Mouse (Mus musculus) neural tube, embryonic 13.5 days (tissue): ENCODE data around the gene Trex1. TPM values are rescaled to one million over a fixed set of nuclear protein-coding genes. Genes with fewer than 3 reads are reported as not detected.

Source experiments
- ATAC-seq: fragments of 200-750 bp; cut with Nextera tagmentation; 2 replicates; pipeline ENCODE4 v1.8.0; 2017; ENCODE audit warnings: low read depth, mild to moderate bottlenecking, moderate TSS enrichment, moderate library complexity
- H3K27ac ChIP-seq: fragments of 300-500 bp; sonication (generic); replicated peaks from 2 replicates; pipeline ENCODE4 v1.5.1; 2015; ENCODE audit warnings: moderate library complexity, mild to moderate bottlenecking, inconsistent platforms
- H3K27me3 ChIP-seq: fragments of 300-500 bp; sonication (generic); 2 replicates; pipeline ENCODE4 v1.6.1; 2015; ENCODE audit warnings: mild to moderate bottlenecking, inconsistent platforms
- H3K36me3 ChIP-seq: fragments of 300-500 bp; sonication (generic); 2 replicates; pipeline ENCODE4 v1.6.1; 2015; ENCODE audit warnings: mild to moderate bottlenecking, inconsistent platforms
- H3K4me1 ChIP-seq: fragments of 300-500 bp; sonication (generic); replicated peaks from 2 replicates; pipeline ENCODE4 v1.6.1; 2015; ENCODE audit warnings: inconsistent platforms
- H3K4me2 ChIP-seq: fragments of 300-500 bp; sonication (generic); 2 replicates; pipeline ENCODE4 v1.6.1; 2015; ENCODE audit warnings: inconsistent platforms, mild to moderate bottlenecking, moderate library complexity
- H3K4me3 ChIP-seq: fragments of 300-500 bp; sonication (generic); 2 replicates; pipeline ENCODE4 v1.5.1; 2015; ENCODE audit warnings: mild to moderate bottlenecking, inconsistent platforms
- H3K9ac ChIP-seq: fragments of 300-500 bp; sonication (generic); 2 replicates; pipeline ENCODE4 v1.6.1; 2015; ENCODE audit warnings: moderate library complexity, mild to moderate bottlenecking, inconsistent platforms
- H3K9me3 ChIP-seq: fragments of 300-500 bp; sonication (generic); 2 replicates; pipeline ENCODE4 v1.6.1; 2016; ENCODE audit warnings: inconsistent platforms
- WGBS: fragments of 180-500 bp; shearing (Covaris S2); methylation state at CpG from one replicate; pipeline ENCODE4 v1.1.7; 2015; 5-methylcytosine and 5-hydroxymethylcytosine counted together
- polyA plus RNA-seq: library from polyadenylated mRNA; unstranded; fragments of >200 nt; fragmentation: Nextera tagmentation; extraction: Ambion mirVana; gene quantifications from 2 replicates; pipeline ENCODE4 v1.2.1, GENCODE M21; 2015

Trex1 gene
- polyA plus RNA-seq: 12.4 and 15.0 TPM in 2 replicates

- peak within 1 kb of the TSS; percentile 75 for H3K9ac ChIP-seq
- H3K4me1 ChIP-seq: peaks cover 25% of the 10 kb centered on the region
- 22% methylated on average over 15 of the region's 15 CpGs for WGBS
- H3K27me3 ChIP-seq: no peaks in the 10 kb centered on the region
- peaks cover 75% of the 10 kb centered on the region for H3K36me3 ChIP-seq
- peak within 1 kb of the TSS; percentile 91 for H3K27ac ChIP-seq
- H3K4me2 ChIP-seq: peak within 1 kb of the TSS; percentile 61
- no peaks in the 10 kb centered on the region for H3K9me3 ChIP-seq
- H3K4me3 ChIP-seq: peak within 1 kb of the TSS; percentile 38
- peak; percentile 79 for ATAC-seq
Measured at GRCm38 (mm10) chr9:109059136-109059903, at the start of gene Trex1. TSS of gene Trex1 (minus strand) at chr9:109059734.

- Histone ChIP-seq H3K27me3 (no peaks in the 10 kb centered on the region), H3K27ac (no peak overlapping the region), H3K9me3 (no peaks in the 10 kb centered on the region), H3K36me3 (peaks cover 96% of the 10 kb centered on the region), H3K4me1 (peaks cover 37% of the 10 kb centered on the region), H3K4me2 (no peak overlapping the region), H3K4me3 (no peak overlapping the region), H3K9ac (0 out of 2 replicates have a peak overlapping the region, but pooled peaks have one; percentile 39)
- WGBS: 30% methylated on average over 3 of the region's 6 CpGs
- ATAC-seq: no peak
Measured at GRCm38 (mm10) chr9:109107341-109107740, 47.8 kb upstream of the Trex1 start.

- H3K4me2 ChIP-seq: no peak overlapping the region
- no peak for ATAC-seq
- no peaks in the 10 kb centered on the region for H3K9me3 ChIP-seq
- peaks cover 93% of the 10 kb centered on the region for H3K36me3 ChIP-seq
- no peak overlapping the region for H3K27ac ChIP-seq
- WGBS: 95% methylated on average over 12 of the region's 12 CpGs
- H3K4me3 ChIP-seq: no peak overlapping the region
- H3K4me1 ChIP-seq: peaks cover 50% of the 10 kb centered on the region
- H3K27me3 ChIP-seq: no peaks in the 10 kb centered on the region
- H3K9ac ChIP-seq: no peak overlapping the region
Measured at GRCm38 (mm10) chr9:109105648-109106047, 46.1 kb upstream of the Trex1 start.

DNA sequence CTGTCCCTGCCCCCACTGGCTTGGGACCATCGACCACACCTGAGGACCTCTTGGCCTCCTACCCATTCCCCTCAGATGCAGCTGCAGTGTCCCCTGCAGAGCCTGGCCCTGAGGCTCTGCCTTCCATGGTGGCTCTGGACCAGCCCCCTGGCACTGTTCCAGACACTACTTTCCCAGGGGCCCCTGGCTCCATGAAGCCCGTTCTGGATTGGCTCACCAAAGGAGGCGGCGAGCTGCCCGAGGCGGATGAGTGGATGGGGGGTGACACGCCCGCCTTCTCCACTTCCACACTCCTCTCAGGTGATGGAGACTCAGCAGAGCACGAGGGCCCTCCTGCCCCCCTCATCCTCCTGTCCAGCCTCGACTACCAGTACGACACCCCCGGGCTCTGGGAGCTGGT, 45.5 kb upstream of the Trex1 start:
- Histone ChIP-seq H3K4me1 (peaks cover 56% of the 10 kb centered on the region), H3K36me3 (peaks cover 93% of the 10 kb centered on the region), H3K9me3 (no peaks in the 10 kb centered on the region), H3K27me3 (no peaks in the 10 kb centered on the region), H3K4me3 (no peak overlapping the region), H3K27ac (peak overlapping the region; percentile 33; the same call in 1 of the 2 replicates), H3K9ac (no peak overlapping the region; the same call in 1 of the 2 replicates), H3K4me2 (no peak overlapping the region)
- WGBS: 71% methylated on average over 12 of the region's 12 CpGs
- 0 out of 2 replicates have a peak, but pooled peaks have one; percentile 11 for ATAC-seq

GRCm38 (mm10) chr9:109104083-109104482, 44.5 kb upstream of the Trex1 start:
- ATAC-seq: no peak
- Histone ChIP-seq H3K4me3 (no peak overlapping the region), H3K36me3 (peaks cover 93% of the 10 kb centered on the region), H3K27me3 (no peaks in the 10 kb centered on the region), H3K9me3 (no peaks in the 10 kb centered on the region), H3K4me2 (no peak overlapping the region), H3K27ac (0 out of 2 replicates have a peak overlapping the region, but pooled peaks have one; percentile 33), H3K4me1 (peaks cover 66% of the 10 kb centered on the region), H3K9ac (no peak overlapping the region)
- WGBS: 82% methylated on average over 9 of the region's 9 CpGs

DNA sequence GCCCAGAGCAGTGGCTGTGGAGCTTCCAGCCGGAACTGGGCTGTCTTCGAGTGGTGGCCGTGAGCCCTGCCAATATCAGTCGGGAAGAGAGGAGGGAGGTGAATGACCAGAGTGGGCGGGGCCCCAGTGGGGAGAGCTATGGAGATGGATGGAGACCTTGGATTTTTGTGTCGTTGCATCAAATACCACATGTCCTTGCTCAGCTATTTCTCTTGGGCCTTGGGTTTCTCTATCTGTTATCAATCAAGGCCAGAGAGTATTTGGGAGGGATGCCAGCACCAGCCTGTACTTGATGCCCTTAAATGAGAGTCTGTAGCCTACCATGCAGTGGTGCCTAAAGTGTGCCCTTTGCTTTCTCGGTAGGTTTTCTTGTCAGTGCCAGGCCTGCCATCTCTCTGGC, 43.7 kb upstream of the Trex1 start:
- WGBS: 79% methylated on average over 7 of the region's 7 CpGs
- H3K36me3 ChIP-seq: peaks cover 84% of the 10 kb centered on the region

DNA sequence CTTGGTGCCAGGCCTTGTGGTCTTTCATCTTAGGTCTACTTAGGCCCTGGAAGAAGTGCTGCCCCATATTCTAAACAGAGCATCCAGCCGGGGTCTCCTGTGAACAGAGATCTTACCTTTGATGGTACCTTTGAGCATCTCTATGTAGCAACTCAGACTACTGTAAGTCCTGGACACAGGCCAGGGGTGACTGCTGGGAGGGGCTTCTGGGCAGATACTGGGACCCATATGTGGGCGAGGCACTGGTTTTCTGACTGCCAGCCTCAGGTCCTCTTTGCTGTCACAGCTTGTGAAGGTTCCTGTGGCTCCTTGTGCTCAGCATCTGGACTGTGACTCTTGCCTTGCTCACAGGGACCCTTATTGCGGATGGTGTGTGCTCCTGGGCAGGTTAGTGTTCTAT, 43.0 kb upstream of the Trex1 start:
- WGBS: 92% methylated on average over 3 of the region's 3 CpGs
- Histone ChIP-seq H3K9ac (no peak overlapping the region), H3K4me3 (no peak overlapping the region), H3K27me3 (no peaks in the 10 kb centered on the region), H3K4me2 (no peak overlapping the region), H3K27ac (no peak overlapping the region), H3K9me3 (no peaks in the 10 kb centered on the region), H3K4me1 (peaks cover 81% of the 10 kb centered on the region), H3K36me3 (peaks cover 77% of the 10 kb centered on the region)
- no peak for ATAC-seq

More for the DNA sequence above, 43.7 kb upstream of the Trex1 start:
- Histone ChIP-seq H3K9ac (no peak overlapping the region), H3K27ac (no peak overlapping the region), H3K4me2 (no peak overlapping the region), H3K4me3 (no peak overlapping the region), H3K9me3 (no peaks in the 10 kb centered on the region), H3K4me1 (peaks cover 74% of the 10 kb centered on the region), H3K27me3 (no peaks in the 10 kb centered on the region)
- ATAC-seq: no peak

DNA sequence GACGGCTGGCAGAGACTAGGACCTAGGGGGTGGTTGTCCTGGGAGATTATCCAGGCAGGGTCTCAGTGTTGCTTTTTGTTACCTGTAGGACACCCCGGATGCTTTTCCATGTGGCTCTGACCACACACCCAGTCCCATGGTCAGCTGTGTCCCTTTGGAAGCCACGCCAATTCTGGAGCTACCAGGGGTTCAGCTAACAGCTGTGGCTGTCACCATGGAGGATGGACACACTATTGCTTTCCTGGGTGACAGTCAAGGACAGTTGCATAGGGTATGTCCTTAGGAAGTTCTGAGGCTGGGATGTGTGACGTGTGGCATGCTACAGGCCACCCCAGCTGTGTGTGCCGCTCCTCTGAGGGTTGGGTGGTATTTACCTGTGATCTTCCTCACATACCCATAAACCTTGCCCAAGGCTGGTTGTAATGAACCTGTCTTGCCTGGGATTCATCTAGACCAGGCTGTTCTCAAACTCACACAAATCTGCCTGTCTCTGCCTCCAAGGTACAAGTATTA, 42.5 kb upstream of the Trex1 start:
- no peak overlapping the region for H3K4me3 ChIP-seq
- no peaks in the 10 kb centered on the region for H3K9me3 ChIP-seq
- 94% methylated on average over 5 of the region's 5 CpGs for WGBS
- peaks cover 74% of the 10 kb centered on the region for H3K36me3 ChIP-seq
- H3K4me1 ChIP-seq: peaks cover 83% of the 10 kb centered on the region
- H3K9ac ChIP-seq: no peak overlapping the region
- no peak for ATAC-seq
- no peaks in the 10 kb centered on the region for H3K27me3 ChIP-seq
- H3K27ac ChIP-seq: no peak overlapping the region
- H3K4me2 ChIP-seq: no peak overlapping the region

DNA sequence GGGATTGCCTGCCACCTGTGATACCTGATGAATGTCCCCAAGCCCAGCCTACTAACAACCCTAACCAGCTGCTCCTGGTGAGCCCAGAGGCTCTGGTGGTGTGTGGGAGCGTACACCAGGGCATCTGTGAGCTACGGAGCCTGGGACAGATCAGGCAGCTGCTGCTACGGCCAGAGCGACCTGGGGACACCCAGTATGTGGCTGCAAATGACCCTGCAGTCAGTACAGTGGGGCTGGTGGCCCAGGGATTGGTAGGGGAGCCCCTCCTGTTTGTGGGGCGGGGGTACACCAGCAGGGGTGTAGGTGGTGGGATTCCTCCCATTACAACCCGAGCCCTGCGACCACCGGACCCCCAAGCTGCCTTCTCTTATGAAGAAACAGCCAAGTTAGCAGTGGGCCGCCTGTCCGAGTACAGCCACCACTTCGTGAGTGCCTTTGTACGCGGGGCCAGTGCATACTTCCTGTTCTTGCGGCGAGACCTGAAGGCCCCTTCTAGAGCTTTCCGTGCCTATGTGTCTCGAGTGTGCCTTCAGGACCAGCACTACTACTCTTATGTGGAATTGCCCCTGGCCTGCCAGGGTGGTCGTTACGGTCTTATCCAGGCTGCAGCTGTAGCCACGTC, 40.9 kb upstream of the Trex1 start:
- WGBS: 86% methylated on average over 20 of the region's 20 CpGs
- H3K27ac ChIP-seq: no peak overlapping the region
- H3K4me3 ChIP-seq: no peak overlapping the region
- peaks cover 58% of the 10 kb centered on the region for H3K36me3 ChIP-seq
- no peak for ATAC-seq
- H3K4me2 ChIP-seq: no peak overlapping the region
- H3K9me3 ChIP-seq: no peaks in the 10 kb centered on the region
- no peaks in the 10 kb centered on the region for H3K27me3 ChIP-seq
- H3K9ac ChIP-seq: 0 out of 2 replicates have a peak overlapping the region, but pooled peaks have one; percentile 95
- peaks cover 79% of the 10 kb centered on the region for H3K4me1 ChIP-seq

GRCm38 (mm10) chr9:109098969-109099368, 39.4 kb upstream of the Trex1 start:
- ATAC-seq: no peak
- H3K27ac ChIP-seq: peak overlapping the region; percentile 100
- peak overlapping the region; percentile 63 for H3K4me3 ChIP-seq
- WGBS: 44% methylated on average over 5 of the region's 6 CpGs
- peaks cover 45% of the 10 kb centered on the region for H3K36me3 ChIP-seq
- H3K9ac ChIP-seq: peak overlapping the region; percentile 95
- H3K4me2 ChIP-seq: peak overlapping the region; percentile 97
- no peaks in the 10 kb centered on the region for H3K9me3 ChIP-seq
- no peaks in the 10 kb centered on the region for H3K27me3 ChIP-seq
- peaks cover 73% of the 10 kb centered on the region for H3K4me1 ChIP-seq

GRCm38 (mm10) chr9:109098366-109098765, 38.8 kb upstream of the Trex1 start:
- peak overlapping the region; percentile 97 for H3K4me2 ChIP-seq
- peaks cover 73% of the 10 kb centered on the region for H3K4me1 ChIP-seq
- peak overlapping the region; percentile 95 for H3K9ac ChIP-seq
- no peak for ATAC-seq
- peak overlapping the region; percentile 100 for H3K27ac ChIP-seq
- no peaks in the 10 kb centered on the region for H3K9me3 ChIP-seq
- peaks cover 39% of the 10 kb centered on the region for H3K36me3 ChIP-seq
- 80% methylated on average over 8 of the region's 8 CpGs for WGBS
- H3K4me3 ChIP-seq: peak overlapping the region; percentile 63
- no peaks in the 10 kb centered on the region for H3K27me3 ChIP-seq

- peak overlapping the region; percentile 95 for H3K9ac ChIP-seq
- H3K4me3 ChIP-seq: peak overlapping the region; percentile 63
- peak overlapping the region; percentile 97 for H3K4me2 ChIP-seq
- H3K27me3 ChIP-seq: no peaks in the 10 kb centered on the region
- H3K27ac ChIP-seq: peak overlapping the region; percentile 100
- peaks cover 34% of the 10 kb centered on the region for H3K36me3 ChIP-seq
- H3K4me1 ChIP-seq: peaks cover 73% of the 10 kb centered on the region
- peak; percentile 9; the same call in 1 of the 2 replicates for ATAC-seq
- no peaks in the 10 kb centered on the region for H3K9me3 ChIP-seq
- WGBS: 45% methylated on average over 5 of the region's 5 CpGs
Measured at GRCm38 (mm10) chr9:109097831-109098230, 38.3 kb upstream of the Trex1 start.
